Mouse (Mus musculus) adrenal gland, postnatal 36 days (tissue): ENCODE data around the gene Olfr805. TPM values are rescaled to one million over a fixed set of nuclear protein-coding genes. Genes with fewer than 3 reads are reported as not detected.

Source experiments
- DNase-seq, 2 experiments: peaks; one replicate each; pipeline ENCODE4 v3.0.0; 2021; ENCODE audit warnings: mixed read lengths in 1 of 2
- long read RNA-seq, 2 experiments: library from polyadenylated mRNA; stranded (forward); transcript quantifications; one replicate each; pipeline ENCODE4 v2.0.0; 2021; ENCODE audit warnings: borderline sequencing depth in 2 of 2
- microRNA-seq: library from miRNA; unstranded; fragments of <30 nt; microRNA quantifications from one replicate; pipeline ENCODE4 v1.2.0, GENCODE M21; 2021
- total RNA-seq, 2 experiments: library from RNA; stranded (reverse); gene quantifications; 2 replicates each; pipeline ENCODE4 v1.2.3; 2021

Olfr805 gene
- not detected for total RNA-seq
- long read RNA-seq, experiment 1: 0 reads
- long read RNA-seq, experiment 2: 0 reads

DNA sequence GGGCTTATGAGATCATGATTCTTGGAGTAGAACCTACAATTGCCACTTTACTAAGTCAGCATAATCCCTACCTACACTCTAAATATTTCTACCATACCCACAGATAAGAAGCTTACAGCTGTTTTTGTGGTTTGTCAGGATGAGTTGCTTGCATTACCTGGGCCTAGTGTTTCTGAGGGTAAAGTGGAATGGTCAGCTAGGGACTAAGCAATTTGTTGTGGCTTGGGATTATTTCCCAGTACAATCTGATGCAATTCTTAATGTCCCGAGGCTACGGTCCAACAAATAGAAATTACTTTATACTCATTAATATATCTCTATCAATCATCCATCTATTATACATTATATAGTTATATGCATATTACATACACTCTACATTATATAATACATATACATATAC lies at the start of gene Olfr805:
Gene Olfr805 (minus strand): TSS at position 101 of the 400 bp plus-strand sequence.
- DNase-seq: no peak

DNA sequence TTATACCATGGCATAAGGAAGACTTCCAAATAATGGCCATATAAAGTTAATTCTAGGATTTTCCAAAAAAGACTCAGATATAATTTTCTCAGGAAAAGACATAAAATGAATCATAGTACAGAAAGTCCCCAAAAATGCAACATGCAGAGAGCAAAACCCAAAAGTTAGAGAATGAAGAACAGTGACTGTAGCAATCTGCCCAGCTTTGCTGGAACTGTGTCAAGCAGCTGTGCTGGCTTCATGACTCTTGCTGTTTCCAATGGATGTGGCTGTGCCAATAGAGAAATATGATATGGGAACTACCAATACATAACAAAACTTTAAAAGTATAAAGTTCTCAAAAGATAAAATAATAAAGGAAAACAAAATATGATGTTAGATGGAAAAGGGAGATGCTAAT lies 48.9 kb upstream of the Olfr805 start:
- no peak for DNase-seq

GRCm38 (mm10) chr10:129774338-129774737 lies 45.2 kb upstream of the Olfr805 start, which contains the start of gene Olfr809:
Gene Olfr809 (plus strand): TSS chr10:129774638.
- no peak for DNase-seq

- DNase-seq: no peak
Measured at GRCm38 (mm10) chr10:129765182-129765581, 36.0 kb upstream of the Olfr805 start, which contains the start of gene Olfr808. Gene Olfr808 (plus strand): TSS chr10:129765482.

DNA sequence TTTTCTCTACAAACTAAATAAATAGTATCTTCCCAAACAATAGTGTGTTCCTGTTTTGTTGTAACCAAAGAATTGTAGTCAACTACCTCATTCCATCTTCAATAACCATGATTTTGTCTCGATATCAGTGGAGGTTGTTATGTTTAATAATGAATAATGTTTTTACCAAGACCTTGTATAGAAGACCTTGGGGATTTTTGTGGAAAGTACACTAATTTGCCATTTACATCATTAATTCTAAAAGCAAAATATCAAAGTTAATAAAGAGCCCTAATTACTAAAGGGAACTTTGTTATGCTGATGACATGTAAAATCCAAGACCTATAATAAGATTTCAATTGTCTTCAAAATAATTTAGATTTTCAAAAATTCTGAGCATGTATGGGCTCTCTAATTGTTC lies 28.5 kb upstream of the Olfr805 start, which contains the start of gene Olfr807:
Gene Olfr807 (minus strand): TSS at position 101 of the 400 bp plus-strand sequence.
- DNase-seq: no peak

GRCm38 (mm10) chr10:129741821-129742220 lies 12.6 kb upstream of the Olfr805 start, which contains the start of gene Olfr806:
Gene Olfr806 (minus strand): TSS chr10:129741921.
- no peak for DNase-seq

DNA sequence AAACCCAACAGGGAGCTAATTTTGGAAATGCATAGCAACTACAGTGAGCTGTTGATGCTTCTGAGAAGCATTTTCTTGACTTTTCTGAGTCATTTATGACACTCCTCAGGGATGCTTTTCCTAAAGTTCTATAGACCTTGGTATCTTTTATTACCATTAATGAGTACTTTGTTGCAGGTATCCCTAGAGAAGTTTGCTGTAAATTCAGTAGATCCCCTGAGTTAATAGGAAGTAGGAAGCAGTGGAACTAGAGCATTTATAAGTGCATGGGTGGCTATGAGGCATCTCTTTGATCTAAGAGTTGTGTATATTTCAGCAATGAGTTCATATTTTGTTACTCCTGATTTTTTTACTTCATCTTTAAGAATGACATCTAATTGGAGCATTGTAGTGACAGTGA lies 26.3 kb downstream of the Olfr805 start, which contains the start of gene Olfr804:
Gene Olfr804 (plus strand): TSS at position 301 of the 400 bp plus-strand sequence.
- no peak for DNase-seq

GRCm38 (mm10) chr10:129694186-129694585 lies 35.0 kb downstream of the Olfr805 start, which contains the start of gene Olfr803:
Gene Olfr803 (minus strand): TSS chr10:129694286.
- DNase-seq: no peak

DNA sequence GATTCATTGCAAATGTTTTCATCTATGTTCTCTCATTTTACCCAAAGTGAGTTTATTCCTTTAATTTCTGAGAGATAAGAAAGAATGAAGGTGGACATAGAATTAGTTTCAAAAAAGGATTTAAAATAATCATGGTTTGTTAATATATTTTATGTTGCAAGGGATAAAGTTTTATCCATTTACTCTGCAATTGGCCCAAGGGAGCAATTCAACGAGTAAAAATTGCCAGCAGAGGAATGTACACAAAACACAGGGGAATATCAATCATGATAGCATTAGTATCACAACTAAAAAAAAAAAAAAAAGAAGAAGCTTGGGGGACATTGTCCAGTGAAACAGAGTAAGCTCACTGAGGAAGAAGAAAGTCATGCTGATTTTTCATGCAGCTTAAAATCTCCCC lies 41.1 kb downstream of the Olfr805 start, which contains the start of gene Olfr802:
Gene Olfr802 (minus strand): TSS at position 101 of the 400 bp plus-strand sequence.
- no peak for DNase-seq

DNA sequence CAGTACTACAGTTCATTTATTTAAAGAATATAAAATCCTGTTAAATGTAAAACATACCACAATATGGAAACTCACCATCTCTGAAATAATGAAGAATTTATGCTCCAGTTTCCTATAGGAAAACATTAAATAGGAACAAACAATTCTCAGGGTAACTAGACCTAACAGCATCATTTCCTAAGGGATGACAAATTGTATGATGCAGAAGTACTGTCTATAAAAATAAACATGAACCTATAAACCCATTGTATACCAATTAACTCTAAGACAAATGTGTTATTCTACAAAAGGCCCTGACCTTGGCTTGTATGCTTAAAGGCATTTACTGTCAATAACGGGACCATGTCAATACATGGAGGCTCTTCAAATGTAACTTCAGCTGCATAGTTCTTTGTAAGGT lies 55.4 kb downstream of the Olfr805 start, which contains the start of gene Olfr801:
Gene Olfr801 (minus strand): TSS at position 101 of the 400 bp plus-strand sequence.
- DNase-seq: no peak

Small RNA genes lying within 50 kb of the gene (microRNA-seq; reads per million reads assigned to microRNA genes)
- gene Gm24485: not detected

Other genes starting within 250 kb of the Olfr805 start
- not detected for gene Olfr789, start 244.6 kb downstream of the Olfr805 start, total RNA-seq
- gene Olfr790, start 230.9 kb downstream of the Olfr805 start, total RNA-seq: not detected
- not detected for gene Olfr791, start 207.6 kb downstream of the Olfr805 start, total RNA-seq
- not detected for gene Olfr792, start 190.2 kb downstream of the Olfr805 start, total RNA-seq
- not detected for gene Olfr794, start 161.7 kb downstream of the Olfr805 start, total RNA-seq
- gene Olfr796, start 116.8 kb downstream of the Olfr805 start, total RNA-seq: not detected
- gene Olfr798, start 101.4 kb downstream of the Olfr805 start, total RNA-seq: not detected
- gene Olfr799, start 91.9 kb downstream of the Olfr805 start, total RNA-seq: not detected
- gene Olfr800, start 71.7 kb downstream of the Olfr805 start, total RNA-seq: not detected
- not detected for gene Olfr801, start 55.5 kb downstream of the Olfr805 start, total RNA-seq
- gene Olfr802, start 41.2 kb downstream of the Olfr805 start, total RNA-seq: not detected
- gene Olfr803, start 35.1 kb downstream of the Olfr805 start, total RNA-seq: not detected
- gene Olfr804, start 26.2 kb downstream of the Olfr805 start, total RNA-seq: not detected
- gene Olfr806, start 12.5 kb upstream of the Olfr805 start, total RNA-seq: not detected
- gene Olfr807, start 28.4 kb upstream of the Olfr805 start, total RNA-seq: not detected
- not detected for gene Olfr808, start 36.1 kb upstream of the Olfr805 start, total RNA-seq
- not detected for gene Olfr809, start 45.3 kb upstream of the Olfr805 start, total RNA-seq
- gene Olfr810, start 65.5 kb upstream of the Olfr805 start, total RNA-seq: not detected
- not detected for gene Olfr811, start 75.0 kb upstream of the Olfr805 start, total RNA-seq
- gene Olfr812, start 116.7 kb upstream of the Olfr805 start, total RNA-seq: not detected
- gene Olfr813, start 126.0 kb upstream of the Olfr805 start, total RNA-seq: not detected
- not detected for gene Olfr814, start 150.5 kb upstream of the Olfr805 start, total RNA-seq
- not detected for gene Olfr815, start 176.5 kb upstream of the Olfr805 start, total RNA-seq
- gene Olfr816, start 186.2 kb upstream of the Olfr805 start, total RNA-seq: not detected
- gene Olfr818, start 219.7 kb upstream of the Olfr805 start, total RNA-seq: not detected
- gene Olfr819, start 237.9 kb upstream of the Olfr805 start, total RNA-seq: not detected
- gene Olfr247, start 246.8 kb upstream of the Olfr805 start, total RNA-seq: not detected